Mouse (Mus musculus): ENCODE measurements around the gene Ramac. TPM values are rescaled to one million over a fixed set of nuclear protein-coding genes. Genes with fewer than 3 reads are reported as not detected.

Ramac gene
- 107 and 109 TPM in 2 replicates for polyA plus RNA-seq (2014; fragmentation: Nextera tagmentation; extraction: Ambion mirVana)

DNA sequence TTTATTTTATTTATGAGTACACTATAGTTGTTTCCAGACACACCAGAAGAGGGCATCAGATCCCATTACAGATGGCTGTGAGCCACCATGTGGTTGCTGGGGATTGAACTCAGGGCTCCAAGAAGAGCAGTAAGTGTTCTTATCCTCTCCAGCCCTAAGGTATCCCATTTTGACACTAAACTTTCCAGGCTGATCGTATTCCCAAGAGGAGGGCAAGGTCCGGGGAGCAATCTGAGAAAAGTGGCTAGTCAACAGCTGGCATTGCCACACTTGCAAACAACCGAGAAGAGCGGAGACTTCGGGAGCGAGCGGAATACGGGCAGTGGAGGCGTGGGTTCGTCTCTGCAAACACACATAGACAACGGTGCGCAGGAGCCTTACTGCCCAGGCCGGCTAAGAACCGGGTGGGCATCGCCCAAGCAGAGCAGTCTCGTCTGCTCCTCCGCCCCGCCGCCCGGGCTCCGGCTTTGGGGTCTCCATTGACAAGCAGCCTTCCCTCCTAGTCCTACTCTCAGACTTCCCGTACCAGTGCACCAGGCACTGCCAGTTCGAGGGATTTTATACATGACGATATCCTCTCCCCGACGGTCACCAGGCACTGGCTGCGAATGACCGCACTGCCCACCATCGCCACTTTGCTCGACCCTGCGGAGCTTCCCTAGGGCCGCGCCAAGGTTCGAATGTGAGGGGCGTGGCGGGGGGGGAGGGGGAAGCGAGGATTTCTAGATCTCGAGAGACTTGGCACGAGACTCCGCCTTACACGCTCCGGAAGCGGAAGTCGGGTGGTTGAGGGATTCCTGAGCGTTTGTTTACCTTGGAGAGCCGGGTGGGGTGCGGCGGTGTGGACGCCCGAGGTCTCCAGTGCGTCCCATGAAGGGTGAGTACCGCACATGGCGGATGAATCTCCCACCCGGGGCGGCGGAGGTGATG, at the start of gene Ramac:
TSS of gene Ramac (plus strand) at position 746 of the 930 bp plus-strand sequence.
- Histone ChIP-seq H3K9ac (ENCODE audit: low read length) (peak within 1 kb of the TSS; percentile 85), H3K4me3 (ENCODE audit: low read depth, low read length) (peak within 1 kb of the TSS; percentile 75), H3K27me3 (ENCODE audit: control insufficient read depth, insufficient read depth, low read length) (no peaks in the 10 kb centered on the region), H3K4me2 (ENCODE audit: low read depth) (peak within 1 kb of the TSS; percentile 93), H3K36me3 (ENCODE audit: control insufficient read depth, insufficient read depth, low read length) (no peaks in the 10 kb centered on the region), H3K9me3 (ENCODE audit: control insufficient read depth, low read length) (no peaks in the 10 kb centered on the region), H3K4me1 (ENCODE audit: control insufficient read depth, insufficient read depth, low read length) (peaks cover 6% of the 10 kb centered on the region; the same call in 1 of the 2 replicates), H3K27ac (ENCODE audit: low read depth, low read length) (peak within 1 kb of the TSS; percentile 56)
- DNase-seq (ENCODE audit: low spot score) (peak; percentile 96), ATAC-seq (ENCODE audit: insufficient read depth, low FRiP score, low TSS enrichment) (peak; percentile 95)
- under 1% methylated on average over 56 of the region's 56 CpGs for WGBS

DNA sequence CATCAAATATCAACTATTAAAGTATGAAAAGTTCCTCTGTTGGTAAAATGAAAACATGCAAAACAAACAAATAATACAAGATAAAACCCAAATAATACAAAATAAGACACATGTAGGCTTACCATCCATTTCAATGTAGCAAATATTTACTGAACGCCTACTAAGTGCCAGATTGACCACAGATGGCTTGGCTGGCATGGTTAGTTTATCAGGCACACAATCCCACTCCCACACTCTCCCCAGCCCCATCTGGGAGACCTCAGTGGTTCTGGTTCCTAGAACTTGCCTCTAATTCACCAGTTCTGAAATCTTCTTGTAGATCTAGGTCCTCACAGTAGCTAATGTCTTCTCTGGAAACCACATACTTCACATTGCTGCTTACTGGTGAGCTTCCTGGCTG, 44.1 kb upstream of the Ramac start:
- Histone ChIP-seq H3K36me3 (ENCODE audit: control insufficient read depth, insufficient read depth, low read length) (no peaks in the 10 kb centered on the region), H3K4me3 (ENCODE audit: low read depth, low read length) (no peak overlapping the region), H3K4me2 (ENCODE audit: low read depth) (no peak overlapping the region), H3K27ac (ENCODE audit: low read depth, low read length) (no peak overlapping the region), H3K4me1 (ENCODE audit: control insufficient read depth, insufficient read depth, low read length) (no peaks in the 10 kb centered on the region), H3K9me3 (ENCODE audit: control insufficient read depth, low read length) (no peaks in the 10 kb centered on the region), H3K27me3 (ENCODE audit: control insufficient read depth, insufficient read depth, low read length) (no peaks in the 10 kb centered on the region), H3K9ac (ENCODE audit: low read length) (no peak overlapping the region)
- no peak for DNase-seq (ENCODE audit: low spot score)
- ATAC-seq (ENCODE audit: insufficient read depth, low FRiP score, low TSS enrichment): no peak
- WGBS: 76% methylated on average over 1 of the region's 1 CpGs

DNA sequence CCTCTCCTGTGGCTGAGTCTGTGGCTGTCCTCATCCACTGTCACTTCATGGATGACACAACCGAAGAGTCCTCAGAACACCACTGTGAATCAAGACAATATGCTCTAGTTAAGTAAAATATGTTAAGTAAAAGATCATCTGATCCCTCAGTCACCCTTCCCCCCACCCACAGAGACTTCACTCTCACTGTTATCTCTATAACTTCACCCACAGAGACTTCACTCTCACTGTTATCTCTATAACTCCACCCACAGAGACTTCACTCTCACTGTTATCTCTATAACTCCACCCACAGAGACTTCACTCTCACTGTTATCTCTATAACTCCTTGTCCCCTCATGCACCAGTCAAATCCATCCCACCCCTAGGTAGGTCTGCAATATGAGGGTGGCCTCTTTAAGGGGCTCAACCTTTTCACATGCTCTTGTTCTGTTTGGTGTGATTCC, 43.5 kb upstream of the Ramac start:
- Histone ChIP-seq H3K27ac (ENCODE audit: low read depth, low read length) (no peak overlapping the region), H3K4me3 (ENCODE audit: low read depth, low read length) (no peak overlapping the region), H3K9ac (ENCODE audit: low read length) (no peak overlapping the region), H3K4me1 (ENCODE audit: control insufficient read depth, insufficient read depth, low read length) (no peaks in the 10 kb centered on the region), H3K36me3 (ENCODE audit: control insufficient read depth, insufficient read depth, low read length) (no peaks in the 10 kb centered on the region), H3K4me2 (ENCODE audit: low read depth) (no peak overlapping the region), H3K27me3 (ENCODE audit: control insufficient read depth, insufficient read depth, low read length) (no peaks in the 10 kb centered on the region), H3K9me3 (ENCODE audit: control insufficient read depth, low read length) (no peaks in the 10 kb centered on the region)
- WGBS: 96% methylated on average over 1 of the region's 1 CpGs
- no peak for ATAC-seq (ENCODE audit: insufficient read depth, low FRiP score, low TSS enrichment)
- DNase-seq (ENCODE audit: low spot score): no peak

DNA sequence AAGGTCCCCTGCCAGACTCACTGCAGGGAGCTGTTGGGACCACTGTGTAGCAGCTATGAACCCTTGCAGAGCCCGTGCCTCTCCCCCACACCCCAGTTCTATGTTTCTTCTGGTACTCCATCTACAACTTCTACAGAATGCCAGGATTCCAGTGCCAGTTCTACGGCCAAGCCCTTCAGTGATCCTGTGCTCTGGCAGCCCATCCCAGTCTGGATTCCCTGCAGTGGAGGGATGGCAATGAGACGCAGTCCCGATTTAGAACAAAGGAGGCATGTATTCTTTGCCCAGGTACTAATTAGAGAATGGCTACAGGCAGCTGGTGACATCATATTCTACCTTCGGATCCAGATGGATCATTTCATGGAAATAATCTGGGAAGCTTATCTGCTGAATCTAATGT, 41.5 kb upstream of the Ramac start:
- Histone ChIP-seq H3K4me3 (ENCODE audit: low read depth, low read length) (no peak overlapping the region), H3K4me2 (ENCODE audit: low read depth) (no peak overlapping the region), H3K27ac (ENCODE audit: low read depth, low read length) (no peak overlapping the region), H3K4me1 (ENCODE audit: control insufficient read depth, insufficient read depth, low read length) (no peaks in the 10 kb centered on the region), H3K27me3 (ENCODE audit: control insufficient read depth, insufficient read depth, low read length) (no peaks in the 10 kb centered on the region), H3K9ac (ENCODE audit: low read length) (no peak overlapping the region), H3K9me3 (ENCODE audit: control insufficient read depth, low read length) (no peaks in the 10 kb centered on the region), H3K36me3 (ENCODE audit: control insufficient read depth, insufficient read depth, low read length) (no peaks in the 10 kb centered on the region)
- no peak for DNase-seq (ENCODE audit: low spot score)
- WGBS: 75% methylated on average over 5 of the region's 5 CpGs
- no peak for ATAC-seq (ENCODE audit: insufficient read depth, low FRiP score, low TSS enrichment)

DNA sequence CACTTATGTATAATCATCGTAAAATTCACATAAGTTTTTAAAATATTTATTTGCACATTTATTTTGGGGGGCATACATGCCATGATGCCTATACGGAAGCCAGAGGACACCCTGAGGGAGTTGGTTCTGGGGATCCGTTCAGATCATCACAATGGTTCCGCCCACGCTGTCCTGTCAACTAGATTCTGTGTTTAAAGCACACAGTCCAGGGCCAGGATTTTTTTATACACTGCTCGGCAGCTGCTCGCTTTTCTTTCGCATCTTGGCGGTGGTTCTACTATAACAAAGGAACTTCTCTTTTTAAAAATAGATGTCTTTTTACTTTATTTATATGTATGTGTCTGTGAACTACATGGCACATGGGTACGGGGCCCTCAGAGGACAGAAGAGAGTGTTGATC, 38.9 kb upstream of the Ramac start:
- no peaks in the 10 kb centered on the region for H3K27me3 ChIP-seq (ENCODE audit: control insufficient read depth, insufficient read depth, low read length)
- H3K36me3 ChIP-seq (ENCODE audit: control insufficient read depth, insufficient read depth, low read length): no peaks in the 10 kb centered on the region
- 96% methylated on average over 10 of the region's 10 CpGs for WGBS
- no peaks in the 10 kb centered on the region for H3K9me3 ChIP-seq (ENCODE audit: control insufficient read depth, low read length)
- H3K9ac ChIP-seq (ENCODE audit: low read length): no peak overlapping the region
- H3K27ac ChIP-seq (ENCODE audit: low read depth, low read length): no peak overlapping the region
- no peak overlapping the region for H3K4me2 ChIP-seq (ENCODE audit: low read depth)
- DNase-seq (ENCODE audit: low spot score) (no peak), ATAC-seq (ENCODE audit: insufficient read depth, low FRiP score, low TSS enrichment) (no peak)
- H3K4me1 ChIP-seq (ENCODE audit: control insufficient read depth, insufficient read depth, low read length): no peaks in the 10 kb centered on the region
- H3K4me3 ChIP-seq (ENCODE audit: low read depth, low read length): no peak overlapping the region

DNA sequence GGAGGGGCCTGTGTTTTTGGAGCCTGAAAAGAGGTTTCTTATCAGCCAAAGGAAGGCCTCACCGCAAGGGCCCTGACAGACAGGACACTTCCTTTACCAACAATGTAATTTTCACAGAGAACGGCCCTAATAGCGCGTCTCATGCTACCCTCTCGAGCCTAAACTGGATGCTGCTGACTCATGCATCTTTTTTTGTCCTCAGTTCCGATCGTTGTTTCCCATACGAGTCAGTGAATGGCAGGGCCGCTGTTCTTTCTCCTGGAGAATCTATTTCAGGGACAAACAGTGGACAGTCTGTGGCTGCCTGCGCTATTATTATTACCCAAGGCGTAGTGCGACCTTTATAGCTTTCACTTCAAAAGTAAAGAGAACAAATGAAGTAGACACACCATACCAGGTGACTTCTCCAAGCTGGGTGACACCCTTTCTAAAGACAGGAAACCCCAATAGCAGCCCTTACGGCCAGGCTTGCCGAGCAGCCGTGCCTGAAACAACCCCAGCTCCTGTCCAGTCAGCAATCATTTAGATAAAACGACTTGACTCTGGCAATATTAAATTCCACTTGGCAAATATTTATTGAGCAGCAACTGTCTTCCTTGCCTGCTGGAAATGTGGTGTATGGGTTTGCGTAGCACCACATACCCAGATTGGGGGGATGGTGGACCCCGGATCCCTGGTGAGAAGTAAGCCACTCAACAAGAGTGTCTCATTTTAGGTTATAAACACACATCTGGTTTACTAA, 36.6 kb upstream of the Ramac start:
- ATAC-seq (ENCODE audit: insufficient read depth, low FRiP score, low TSS enrichment) (no peak), DNase-seq (ENCODE audit: low spot score) (no peak)
- no peak overlapping the region for H3K4me3 ChIP-seq (ENCODE audit: low read depth, low read length)
- WGBS: 78% methylated on average over 18 of the region's 18 CpGs
- H3K27ac ChIP-seq (ENCODE audit: low read depth, low read length): no peak overlapping the region
- H3K9ac ChIP-seq (ENCODE audit: low read length): no peak overlapping the region
- no peaks in the 10 kb centered on the region for H3K4me1 ChIP-seq (ENCODE audit: control insufficient read depth, insufficient read depth, low read length)
- no peaks in the 10 kb centered on the region for H3K27me3 ChIP-seq (ENCODE audit: control insufficient read depth, insufficient read depth, low read length)
- H3K36me3 ChIP-seq (ENCODE audit: control insufficient read depth, insufficient read depth, low read length): no peaks in the 10 kb centered on the region
- H3K4me2 ChIP-seq (ENCODE audit: low read depth): no peak overlapping the region
- no peaks in the 10 kb centered on the region for H3K9me3 ChIP-seq (ENCODE audit: control insufficient read depth, low read length)

DNA sequence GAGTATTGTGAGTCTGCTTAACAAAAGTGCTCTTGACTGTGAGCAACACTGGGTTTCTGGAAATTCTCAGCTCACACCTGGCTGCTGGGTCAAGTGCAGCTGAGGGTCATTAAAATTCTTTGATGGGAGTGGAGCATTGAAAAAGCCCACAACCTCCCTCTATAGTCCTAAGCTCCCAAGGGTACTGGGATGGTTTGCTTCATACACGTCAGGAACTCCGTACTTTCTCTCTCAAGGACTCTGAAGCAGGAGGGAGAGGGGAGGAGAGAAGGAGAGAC, 36.1 kb upstream of the Ramac start:
- Histone ChIP-seq H3K4me2 (ENCODE audit: low read depth) (no peak overlapping the region), H3K4me1 (ENCODE audit: control insufficient read depth, insufficient read depth, low read length) (no peaks in the 10 kb centered on the region), H3K27ac (ENCODE audit: low read depth, low read length) (no peak overlapping the region), H3K9me3 (ENCODE audit: control insufficient read depth, low read length) (no peaks in the 10 kb centered on the region), H3K4me3 (ENCODE audit: low read depth, low read length) (no peak overlapping the region), H3K9ac (ENCODE audit: low read length) (no peak overlapping the region), H3K27me3 (ENCODE audit: control insufficient read depth, insufficient read depth, low read length) (no peaks in the 10 kb centered on the region), H3K36me3 (ENCODE audit: control insufficient read depth, insufficient read depth, low read length) (no peaks in the 10 kb centered on the region)
- WGBS: 58% methylated on average over 2 of the region's 2 CpGs
- ATAC-seq (ENCODE audit: insufficient read depth, low FRiP score, low TSS enrichment) (no peak), DNase-seq (ENCODE audit: low spot score) (no peak)

DNA sequence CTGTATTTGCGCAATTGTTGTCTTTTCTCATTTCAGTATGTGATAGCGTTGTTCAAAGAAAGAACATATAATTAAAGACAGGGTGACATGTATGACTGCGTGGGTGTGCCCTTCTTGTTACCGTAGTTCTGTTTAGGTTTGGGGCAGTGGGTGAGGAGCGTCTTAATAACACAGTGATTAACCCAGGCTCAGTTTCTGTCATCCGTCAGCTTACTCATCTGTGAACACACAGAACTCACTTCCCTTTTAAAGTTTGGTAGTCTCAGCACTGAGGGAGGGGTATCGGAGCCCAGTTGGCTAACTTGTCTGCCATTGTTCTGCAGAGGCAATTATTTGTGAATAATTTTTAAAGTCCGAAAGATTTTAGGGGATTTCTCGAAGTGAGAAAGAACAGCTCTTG, 35.0 kb upstream of the Ramac start:
- ATAC-seq (ENCODE audit: insufficient read depth, low FRiP score, low TSS enrichment) (no peak), DNase-seq (ENCODE audit: low spot score) (no peak)
- Histone ChIP-seq H3K4me3 (ENCODE audit: low read depth, low read length) (no peak overlapping the region), H3K4me2 (ENCODE audit: low read depth) (no peak overlapping the region), H3K27me3 (ENCODE audit: control insufficient read depth, insufficient read depth, low read length) (no peaks in the 10 kb centered on the region), H3K9ac (ENCODE audit: low read length) (no peak overlapping the region), H3K4me1 (ENCODE audit: control insufficient read depth, insufficient read depth, low read length) (no peaks in the 10 kb centered on the region), H3K36me3 (ENCODE audit: control insufficient read depth, insufficient read depth, low read length) (no peaks in the 10 kb centered on the region), H3K9me3 (ENCODE audit: control insufficient read depth, low read length) (no peaks in the 10 kb centered on the region), H3K27ac (ENCODE audit: low read depth, low read length) (no peak overlapping the region)
- WGBS: 89% methylated on average over 9 of the region's 9 CpGs

DNA sequence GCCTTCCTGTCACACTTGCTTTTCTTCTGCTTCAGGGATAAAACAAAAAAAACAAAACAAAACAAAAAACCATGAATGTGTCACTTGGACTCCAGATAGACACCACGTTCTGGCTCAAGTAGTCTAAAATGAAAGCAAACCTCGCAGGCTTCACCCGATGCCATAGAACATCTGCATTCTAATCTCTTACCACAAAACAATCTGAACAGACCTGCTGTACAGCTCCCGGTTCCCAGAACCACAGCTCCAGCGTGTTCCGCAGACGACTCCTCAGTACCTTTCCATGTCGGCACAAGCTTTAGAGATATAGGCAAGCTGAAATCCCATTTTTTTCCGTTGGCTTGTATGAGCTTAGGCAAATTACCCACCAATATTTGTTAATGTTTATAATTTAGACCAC, 32.9 kb upstream of the Ramac start:
- Histone ChIP-seq H3K4me1 (ENCODE audit: control insufficient read depth, insufficient read depth, low read length) (no peaks in the 10 kb centered on the region), H3K27ac (ENCODE audit: low read depth, low read length) (no peak overlapping the region), H3K27me3 (ENCODE audit: control insufficient read depth, insufficient read depth, low read length) (no peaks in the 10 kb centered on the region), H3K36me3 (ENCODE audit: control insufficient read depth, insufficient read depth, low read length) (no peaks in the 10 kb centered on the region), H3K9ac (ENCODE audit: low read length) (no peak overlapping the region), H3K4me2 (ENCODE audit: low read depth) (no peak overlapping the region), H3K4me3 (ENCODE audit: low read depth, low read length) (no peak overlapping the region), H3K9me3 (ENCODE audit: control insufficient read depth, low read length) (no peaks in the 10 kb centered on the region)
- DNase-seq (ENCODE audit: low spot score): no peak
- WGBS: 89% methylated on average over 9 of the region's 9 CpGs
- ATAC-seq (ENCODE audit: insufficient read depth, low FRiP score, low TSS enrichment): no peak

All from neural tube, embryonic 11.5 days (tissue).